Mouse (Mus musculus) lung, postnatal 10 days (tissue): Measurements from ENCODE around the gene Gm20924.
"Not testable (repeated sequence)": the region's sequence is repeated elsewhere in the genome, so short reads cannot be mapped to it uniquely, and the experiment has no call there.

Experiments
- DNase-seq: peaks from one replicate; pipeline ENCODE4 v3.0.0; 2021

Gm20924 gene

DNA sequence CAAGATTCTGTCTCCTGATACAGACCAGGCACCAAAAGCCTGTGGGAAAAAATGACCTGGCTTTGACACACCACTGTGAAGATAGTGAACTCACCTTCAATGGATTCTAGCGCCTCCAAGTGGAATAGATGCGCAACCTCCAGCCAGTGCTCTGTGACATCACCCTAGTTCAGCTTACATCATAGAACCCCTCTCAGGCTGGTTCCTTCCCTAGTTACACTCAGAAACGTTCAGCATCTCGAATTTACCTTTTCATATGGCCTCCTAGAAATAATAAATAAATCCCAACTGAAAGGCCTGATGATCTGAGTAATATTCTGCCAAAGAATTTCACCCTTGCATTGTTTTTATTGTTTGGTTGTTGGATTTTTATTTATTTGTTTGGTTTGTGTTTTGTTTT lies at the start of gene Gm20924:
Gm20924 (minus strand) TSS at position 101 of the 400 bp plus-strand sequence.
- not testable (repeated sequence) for DNase-seq
